Mouse (Mus musculus) CD4-positive, CD25-positive, alpha-beta regulatory T cell, adult 4 months (primary cell): ENCODE measurements around the gene Rbx1. TPM values are rescaled to one million over a fixed set of nuclear protein-coding genes. Genes with fewer than 3 reads are reported as not detected.
"Not testable (repeated sequence)": the region's sequence is repeated elsewhere in the genome, so short reads cannot be mapped to it uniquely, and the experiment has no call there.

Source experiments
- ATAC-seq: one replicate; pipeline ENCODE4 v1.8.0; 2017
- polyA plus RNA-seq, 2 experiments: library from polyadenylated mRNA; unstranded; fragments of 100-300 nt; shearing (Covaris generic); gene quantifications; one replicate each; pipeline ENCODE4 v1.2.1; 2017

Gene Rbx1
- polyA plus RNA-seq = 100 to 1,000 TPM; 269 to 371 TPM

DNA sequence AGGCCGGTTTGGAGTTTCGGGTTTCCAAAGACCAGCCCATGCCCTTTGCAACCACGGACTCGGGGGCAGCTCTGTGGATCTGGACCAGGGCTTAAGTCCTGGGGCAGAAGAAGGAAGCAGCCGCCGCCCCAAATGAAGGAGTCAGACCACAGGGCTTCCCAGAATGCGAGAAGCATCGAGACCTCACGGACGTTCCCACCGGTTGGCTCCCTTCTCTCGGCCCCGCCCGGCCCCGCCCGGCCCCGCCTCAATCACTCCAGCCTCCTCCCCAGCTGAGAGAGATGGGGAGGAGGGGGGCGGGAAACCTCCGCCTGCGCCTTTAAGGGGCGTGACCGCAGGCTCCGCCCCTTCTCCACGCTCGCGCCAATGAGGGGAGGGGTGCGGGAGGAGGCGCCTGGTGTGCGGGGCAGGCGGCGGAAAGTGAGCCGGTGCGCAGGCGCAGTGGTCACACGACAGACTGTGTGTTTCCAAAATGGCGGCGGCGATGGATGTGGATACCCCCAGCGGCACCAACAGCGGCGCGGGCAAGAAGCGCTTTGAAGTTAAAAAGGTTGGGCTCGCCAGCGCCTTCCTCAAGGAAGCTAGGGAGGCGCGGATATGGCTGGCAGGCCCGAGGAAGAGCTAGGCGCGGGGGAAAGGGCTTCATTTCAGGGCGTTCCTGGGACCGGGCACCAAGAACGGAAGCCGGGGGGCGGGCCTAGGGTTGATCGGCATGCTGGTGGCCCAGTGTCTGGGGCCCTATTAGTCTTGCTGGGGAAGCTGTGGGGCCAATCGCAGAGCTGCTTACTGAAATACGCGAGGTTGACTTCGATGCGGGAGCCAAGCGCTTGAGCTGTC is at the start of gene Rbx1:
Rbx1 (plus strand) TSS at position 396 of the 837 bp plus-strand sequence.
- ATAC-seq = peak; percentile 89

DNA sequence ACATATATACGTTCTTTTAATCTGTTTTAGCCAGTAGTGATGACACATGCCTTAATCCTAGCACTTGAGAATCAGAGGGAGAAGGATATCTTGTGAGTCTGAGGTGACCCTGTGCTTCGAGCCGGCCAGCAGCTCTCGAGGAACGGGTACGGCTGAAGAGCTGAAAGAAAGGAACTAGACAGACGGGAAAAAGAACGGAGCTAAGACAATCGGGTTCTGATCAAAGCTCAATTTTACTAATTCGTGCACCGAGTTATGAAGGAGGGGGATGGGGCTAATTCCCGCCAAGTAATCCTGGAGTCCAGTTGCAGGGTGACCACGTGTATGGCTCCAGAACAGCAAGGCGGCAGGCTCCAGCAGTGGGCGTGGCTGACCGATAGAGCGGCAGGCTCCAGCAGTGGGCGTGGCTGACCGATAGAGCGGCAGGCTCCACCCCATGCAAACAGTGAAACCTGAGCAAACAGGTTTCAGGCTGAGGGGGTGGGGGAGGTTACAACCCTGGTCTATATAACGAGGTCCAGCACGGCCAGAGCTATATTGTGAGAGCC is 49.3 kb upstream of the Rbx1 start:
- ATAC-seq = peak; percentile 83

- no peak for ATAC-seq
Measured at GRCm38 (mm10) chr15:81418065-81418464, 48.0 kb upstream of the Rbx1 start.

GRCm38 (mm10) chr15:81421454-81421853 is 44.6 kb upstream of the Rbx1 start:
- ATAC-seq = no peak

DNA sequence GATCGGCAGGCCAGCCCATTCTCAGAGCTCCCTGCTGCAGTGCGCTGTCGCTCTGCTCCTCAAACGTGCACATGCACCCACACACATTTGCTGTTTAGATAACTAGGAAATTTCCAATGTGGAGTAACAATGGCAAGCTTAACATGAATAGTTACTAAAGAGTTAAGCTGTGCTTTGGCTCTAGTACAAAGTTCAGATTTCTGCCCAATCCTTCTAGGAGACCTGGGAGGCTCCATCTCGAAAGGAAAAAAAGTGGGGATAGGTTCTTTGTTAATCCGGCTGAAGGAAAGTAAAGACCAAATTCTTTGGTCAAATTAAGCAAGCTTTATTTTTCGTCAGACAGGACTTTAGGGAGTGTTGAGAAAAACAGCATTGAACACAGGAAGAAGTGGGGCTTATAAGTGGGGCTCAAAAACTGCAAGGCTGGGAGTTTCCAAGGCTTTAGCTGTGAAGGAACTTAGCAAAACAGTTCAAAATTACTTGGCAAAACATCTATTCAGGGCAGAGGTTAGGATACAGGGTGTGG is 43.9 kb upstream of the Rbx1 start:
- ATAC-seq = no peak

DNA sequence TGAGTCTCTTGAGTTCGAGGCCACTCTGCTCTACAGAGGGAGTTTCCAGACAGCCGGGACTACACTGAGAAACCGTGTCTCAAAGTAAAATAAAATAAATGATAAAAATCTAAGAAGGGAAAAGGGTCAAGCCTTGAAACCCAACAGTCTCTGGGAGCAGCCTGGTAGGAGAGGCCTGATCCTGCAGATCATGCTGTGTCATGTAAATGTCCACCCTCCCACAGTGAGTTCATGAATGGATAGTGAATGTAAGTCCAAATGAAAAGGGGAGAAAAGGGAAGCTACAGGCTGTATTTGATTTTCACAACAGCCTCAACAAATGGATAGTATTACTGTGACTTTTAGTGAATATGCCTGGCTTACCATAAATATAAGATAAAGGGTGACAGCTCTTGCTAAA is 40.8 kb upstream of the Rbx1 start:
- ATAC-seq = no peak

- no peak for ATAC-seq
Measured at GRCm38 (mm10) chr15:81427947-81428346, 38.1 kb upstream of the Rbx1 start.

- no peak for ATAC-seq
Measured at GRCm38 (mm10) chr15:81431195-81431594, 34.9 kb upstream of the Rbx1 start.

DNA sequence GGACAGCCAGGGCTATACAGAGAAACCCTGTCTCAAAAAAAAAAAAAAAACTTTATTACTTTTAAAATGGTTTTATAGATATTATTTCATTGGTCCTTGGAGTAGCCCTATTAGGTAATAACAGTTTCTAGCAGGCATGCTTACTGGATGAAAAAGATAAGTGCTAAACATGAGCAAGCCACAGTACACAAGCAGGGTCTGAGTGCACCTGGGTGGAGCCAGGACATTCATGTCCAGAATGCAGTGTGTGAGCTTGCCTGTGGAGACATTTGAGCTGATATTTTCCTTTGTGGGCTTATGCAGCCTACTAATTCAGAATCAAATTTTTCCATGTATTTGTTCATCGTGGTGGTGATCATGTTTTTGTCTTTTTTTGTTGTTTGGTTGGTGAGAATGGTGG is 27.8 kb upstream of the Rbx1 start:
- ATAC-seq = no peak

GRCm38 (mm10) chr15:81439236-81439635 is 26.9 kb upstream of the Rbx1 start:
- ATAC-seq = no peak

DNA sequence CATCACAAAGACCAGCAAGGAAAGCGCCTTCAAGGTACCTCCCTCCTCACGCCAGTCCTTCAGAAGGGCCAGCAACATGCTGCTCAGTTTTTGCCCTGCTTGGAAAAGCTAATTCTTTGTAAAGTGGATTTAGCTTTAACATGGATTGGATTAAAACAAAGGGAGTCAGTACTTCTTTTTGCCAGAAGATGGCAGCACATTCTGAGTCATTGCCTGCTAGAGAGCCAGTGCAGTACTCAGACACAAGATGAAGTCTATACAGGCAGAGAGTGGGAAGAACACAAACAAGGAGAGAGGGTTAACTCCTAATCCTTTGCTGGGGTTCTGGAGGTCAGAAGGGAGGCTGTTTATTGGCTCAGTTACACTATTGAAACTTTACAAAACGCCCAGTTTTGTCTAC is 17.6 kb upstream of the Rbx1 start:
- peak; percentile 73 for ATAC-seq

GRCm38 (mm10) chr15:81461523-81461922 is 4.6 kb upstream of the Rbx1 start:
- ATAC-seq = no peak

DNA sequence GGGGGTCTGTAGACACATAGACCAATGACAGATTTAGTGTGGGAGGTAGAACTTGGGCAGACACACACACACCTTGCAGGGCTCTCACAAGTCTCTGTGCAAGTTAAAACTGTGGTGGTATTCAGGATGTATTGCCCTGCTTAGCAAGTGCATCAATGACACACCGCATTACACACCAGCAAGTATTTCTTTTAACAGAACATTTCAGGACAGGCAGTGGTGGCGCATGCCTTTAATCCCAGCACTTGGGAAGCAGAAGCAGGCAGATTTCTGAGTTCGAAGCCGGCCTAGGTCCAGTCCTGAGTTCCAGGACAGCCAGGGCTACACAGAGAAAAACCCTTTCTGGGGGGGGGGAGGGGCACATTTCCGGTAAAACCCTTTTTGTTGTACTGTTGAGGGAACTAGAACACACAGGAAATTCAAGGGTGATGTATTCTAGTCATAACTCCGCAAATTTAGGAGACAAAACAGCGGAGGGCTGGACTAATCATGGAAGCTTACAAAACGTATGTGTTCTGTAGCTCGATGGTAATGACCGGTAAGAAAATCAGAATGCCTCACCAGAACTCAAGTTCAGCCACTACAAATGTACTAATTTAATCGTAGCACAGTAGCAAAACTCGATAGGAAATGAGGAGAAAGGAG is 958 bp upstream of the Rbx1 start:
- no peak for ATAC-seq

DNA sequence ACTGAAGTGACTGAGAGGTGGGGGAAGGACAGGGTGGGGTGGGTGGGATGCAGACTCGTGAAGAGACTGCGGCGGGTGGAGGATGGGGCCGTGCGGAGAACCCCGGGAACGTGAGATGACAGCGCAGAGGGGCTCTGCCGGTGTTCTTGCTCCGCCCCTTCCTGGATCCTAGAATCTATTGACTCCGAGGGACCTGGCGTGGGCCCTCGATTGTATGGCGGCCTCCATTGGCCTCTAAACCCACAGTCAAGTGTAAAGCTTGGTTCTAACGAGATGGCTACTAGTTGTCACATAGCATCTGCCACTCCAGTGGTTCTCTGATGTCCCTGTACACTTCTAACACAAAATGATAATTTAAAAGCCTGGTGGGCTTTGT is 630 bp downstream of the Rbx1 start:
- ATAC-seq = peak; percentile 28

DNA sequence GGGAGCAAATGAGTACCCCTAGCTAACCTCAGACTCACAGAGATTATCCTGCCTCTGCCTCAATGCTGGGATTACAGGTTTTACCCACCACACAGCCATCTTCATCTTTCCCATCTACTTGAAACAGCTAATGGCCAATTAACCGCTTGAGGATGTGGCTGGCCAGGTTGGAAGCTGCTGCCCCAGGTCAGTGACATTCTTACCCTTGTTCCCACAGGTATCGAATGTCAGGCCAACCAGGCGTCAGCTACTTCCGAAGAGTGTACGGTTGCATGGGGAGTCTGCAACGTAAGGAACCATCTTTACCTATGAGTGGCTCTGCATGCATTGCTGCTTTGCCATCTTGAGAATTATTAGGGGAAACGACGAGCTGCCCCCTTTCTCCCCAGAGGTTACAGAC is 4.6 kb downstream of the Rbx1 start:
- ATAC-seq = no peak

DNA sequence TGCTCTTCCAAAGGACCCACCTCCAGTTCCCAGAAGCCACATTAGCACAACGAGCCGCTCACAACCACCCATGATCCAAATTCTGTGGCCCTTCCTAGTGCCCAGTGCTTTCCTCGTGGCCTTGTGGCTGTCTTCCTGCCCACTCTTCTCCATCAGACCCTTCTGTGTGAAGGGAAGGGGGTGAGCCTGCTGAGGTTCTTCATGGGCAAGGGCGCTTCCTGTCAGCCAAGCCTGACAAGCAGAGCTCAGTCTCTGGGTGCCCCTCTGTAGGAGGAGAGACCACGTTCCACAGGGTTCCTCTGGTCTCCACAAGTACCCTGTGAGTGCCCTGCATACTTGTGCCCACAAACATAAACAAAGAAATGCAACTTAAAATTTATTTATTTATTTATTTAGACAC is 6.2 kb downstream of the Rbx1 start:
- no peak for ATAC-seq

DNA sequence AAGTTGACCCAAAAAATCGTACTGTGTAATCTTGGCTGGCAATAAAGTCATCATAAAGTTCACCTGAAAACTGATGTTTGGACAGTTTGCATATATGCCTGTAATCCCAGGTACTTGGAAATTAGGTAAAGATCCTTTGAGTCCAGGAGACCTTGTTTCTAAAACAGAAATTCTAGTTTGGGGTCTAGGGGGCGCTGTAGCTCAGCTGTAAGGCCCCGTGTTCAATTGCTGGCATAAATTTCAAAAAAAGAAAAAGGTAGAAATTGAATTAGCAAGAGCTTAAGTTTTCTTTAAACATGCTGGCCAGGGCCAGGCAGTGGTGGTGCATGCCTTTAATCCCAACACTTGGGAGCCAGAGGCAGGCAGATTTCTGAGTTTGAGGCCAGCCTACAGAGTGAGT is 9.6 kb downstream of the Rbx1 start:
- no peak for ATAC-seq

DNA sequence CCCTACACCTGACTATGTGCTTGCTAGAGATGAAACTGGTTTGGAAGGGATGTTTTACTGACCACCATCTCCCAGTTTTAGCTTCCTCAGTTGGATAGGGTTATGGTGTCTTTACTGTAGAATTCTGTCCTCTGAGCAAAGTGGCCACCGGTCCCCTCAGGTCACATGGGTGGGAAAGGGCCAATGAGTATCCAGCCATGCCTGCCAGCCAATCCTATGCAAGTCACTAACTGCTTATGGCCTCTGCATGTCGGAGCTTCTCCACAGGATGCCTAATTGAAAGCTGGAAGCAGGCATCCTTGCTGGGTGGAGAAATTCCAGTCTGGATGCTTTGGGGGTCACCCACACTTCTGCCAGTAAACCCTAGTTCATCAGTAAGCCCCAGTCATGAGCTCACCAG is 10.5 kb downstream of the Rbx1 start:
- ATAC-seq = no peak

DNA sequence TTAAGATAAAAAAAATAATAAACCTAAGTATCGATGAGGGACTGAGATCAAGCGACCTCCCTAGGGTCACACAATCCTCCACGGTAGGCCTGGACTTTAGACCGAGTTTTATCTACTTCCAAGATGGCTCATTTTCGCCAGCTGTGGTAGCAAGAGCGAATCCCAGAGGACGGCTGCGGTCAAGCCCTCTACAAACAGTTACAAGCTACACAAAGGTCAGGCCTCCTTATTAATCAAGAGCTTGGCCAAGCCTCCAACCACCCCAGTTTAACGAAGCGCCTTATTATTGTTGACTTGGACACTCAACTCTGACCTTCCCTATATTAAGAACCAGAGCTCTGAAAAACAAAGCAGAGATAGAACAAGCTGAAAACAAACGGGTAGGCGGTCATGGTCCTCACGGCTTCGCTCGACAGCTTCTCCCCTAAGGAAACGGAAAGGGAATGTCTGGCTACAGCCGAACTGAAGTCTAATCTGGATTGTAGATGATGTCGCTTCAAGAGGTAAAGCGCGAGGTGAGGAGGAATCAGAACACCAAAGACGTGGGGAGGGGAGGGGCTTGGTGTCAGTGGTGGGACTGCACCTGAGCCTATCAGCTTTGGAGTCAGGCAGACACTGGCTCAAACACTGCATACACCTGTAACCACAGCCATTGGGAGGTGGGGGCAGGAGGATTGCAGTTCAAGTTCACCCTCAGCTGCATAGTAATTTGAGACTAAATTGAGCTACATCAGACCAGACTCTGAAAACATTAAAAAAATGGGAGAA is 13.5 kb downstream of the Rbx1 start:
- no peak for ATAC-seq

DNA sequence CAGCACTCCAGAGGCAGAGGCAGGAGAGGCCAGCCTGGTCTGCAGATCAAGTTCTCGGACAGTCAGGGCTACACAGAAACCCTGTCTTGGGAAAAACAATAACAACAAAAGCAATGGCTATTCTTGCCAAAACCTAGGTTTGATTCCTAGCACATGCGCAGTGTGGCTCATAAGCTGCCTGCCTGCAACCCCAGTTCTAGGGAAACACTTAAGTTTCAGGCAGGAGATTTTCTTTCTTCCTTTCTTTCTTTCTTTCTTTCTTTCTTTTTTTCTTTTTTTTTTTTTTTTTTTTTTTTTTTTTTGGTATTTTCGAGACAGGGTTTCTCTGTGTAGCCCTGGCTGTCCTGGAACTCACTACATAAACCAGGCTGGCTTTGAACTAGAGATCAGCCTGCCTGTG is 14.2 kb downstream of the Rbx1 start:
- ATAC-seq = not testable (repeated sequence)

DNA sequence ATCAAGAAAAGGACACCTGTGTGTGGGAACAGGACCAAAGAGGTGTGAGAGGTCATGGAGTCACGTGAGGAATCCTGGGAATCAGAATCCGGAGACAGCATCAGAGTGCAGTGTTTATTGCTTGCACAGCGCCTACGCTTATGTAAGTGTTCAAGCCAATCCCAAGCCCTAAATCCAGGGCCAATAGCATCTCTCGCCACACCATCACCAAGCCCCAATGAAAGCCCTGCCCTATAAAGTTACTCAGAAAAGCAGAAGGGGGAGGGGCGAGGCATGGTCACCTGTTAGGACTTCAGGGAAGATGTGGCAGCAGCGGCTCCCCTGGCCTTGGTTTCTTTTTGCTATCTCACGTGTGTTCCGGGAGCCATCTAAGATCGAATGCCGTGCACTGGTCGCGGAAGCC is 14.9 kb downstream of the Rbx1 start:
- peak; percentile 90 for ATAC-seq

DNA sequence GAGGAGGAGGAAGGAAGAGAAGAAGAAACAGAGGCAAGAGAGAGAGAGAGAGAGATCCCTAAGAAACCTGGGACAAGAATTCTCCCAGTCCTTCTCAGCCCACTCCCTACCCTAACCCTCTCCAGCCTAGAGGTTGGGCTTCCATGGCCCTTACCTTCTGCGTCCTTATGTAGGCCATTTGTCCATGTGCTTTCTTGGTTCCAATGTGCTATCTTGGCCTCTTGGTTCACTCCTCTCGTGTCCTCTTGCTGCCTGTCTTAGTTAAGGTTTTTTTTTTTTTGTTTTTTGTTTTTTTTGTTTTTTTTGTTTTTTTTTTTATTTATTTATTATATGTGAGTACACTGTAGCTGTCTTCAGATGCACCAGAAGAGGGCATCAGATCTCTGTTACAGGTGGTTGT is 16.9 kb downstream of the Rbx1 start:
- ATAC-seq = no peak

GRCm38 (mm10) chr15:81483691-81484090 is 17.6 kb downstream of the Rbx1 start:
- ATAC-seq = no peak
